Comparison of ENCODE assay signal across 9 mouse cellular contexts in genomic region chr9:42196552-42196951, GRCm38 (mm10).
DNase-seq lines count a peak whose midpoint lies in the region; ATAC-seq and TF ChIP-seq lines count a peak whose summit lies in the region.
"Had no signal": no experiment of that assay in that cellular context is flagged by ENCODE, and none has a peak within 500 bp of the region (broad histone marks: within the 10 kb centered on the region; RNA-seq: fewer than 3 reads in every experiment).

No protein-coding gene starts in this region.

- no peak overlapping the region for H3K4me3 ChIP-seq in ES-Bruce4 (ENCODE audit: low read depth, low read length)
- H3K4me3 ChIP-seq in intestine, embryonic 16.5 days (ENCODE audit: low read length), result no peak overlapping the region
- no peak overlapping the region for H3K4me3 ChIP-seq in lung, embryonic 15.5 days
- H3K4me3 ChIP-seq in hindbrain, embryonic 12.5 days, result no peak overlapping the region
- H3K4me3 ChIP-seq: heart, embryonic 13.5 days had no signal

- H3K27ac ChIP-seq in ES-Bruce4 (ENCODE audit: insufficient read depth, low read length), result peak overlapping the region; percentile 91
- H3K27ac ChIP-seq in intestine, embryonic 16.5 days (ENCODE audit: low read length), result peak overlapping the region; percentile 77
- H3K27ac ChIP-seq in lung, embryonic 15.5 days, result peak overlapping the region; percentile 55
- no peak overlapping the region for H3K27ac ChIP-seq in hindbrain, embryonic 12.5 days
- H3K27ac ChIP-seq: heart, embryonic 13.5 days had no signal

- TF ChIP-seq CTCF in ES-Bruce4 (IDR thresholded peaks at IDR 0.05; ENCODE audit: low read depth, low read length), result no peak

- TF ChIP-seq POLR2A in ES-Bruce4 (IDR thresholded peaks at IDR 0.05; ENCODE audit: insufficient read depth, low read length), result no peak

- H3K9me3 ChIP-seq in ES-Bruce4 (replicated peaks; ENCODE audit: control insufficient read depth, insufficient read depth, low read length, poor library complexity, severe bottlenecking), result no peaks in the 10 kb centered on the region
- no peaks in the 10 kb centered on the region for H3K9me3 ChIP-seq in intestine, embryonic 16.5 days (ENCODE audit: control insufficient read depth, low read length)
- no peaks in the 10 kb centered on the region for H3K9me3 ChIP-seq in lung, embryonic 15.5 days
- H3K9me3 ChIP-seq in hindbrain, embryonic 12.5 days (replicated peaks), result no peaks in the 10 kb centered on the region
- H3K9me3 ChIP-seq: heart, embryonic 13.5 days had no signal

- 39% methylated on average over 4 of the region's 4 CpGs for WGBS in intestine, embryonic 16.5 days
- WGBS in lung, embryonic 15.5 days, result 48% methylated on average over 4 of the region's 4 CpGs
- WGBS in hindbrain, embryonic 12.5 days, result 59% methylated on average over 4 of the region's 4 CpGs

- peak; percentile 96 for ATAC-seq in intestine, embryonic 16.5 days
- ATAC-seq in lung, embryonic 15.5 days (ENCODE audit: borderline replicate concordance, extremely low read depth, low FRiP score, low TSS enrichment), result peak; percentile 66; the same call in 1 of the 2 replicates
- no peak for ATAC-seq in hindbrain, embryonic 12.5 days (ENCODE audit: low FRiP score)

- no peaks in the 10 kb centered on the region for H3K27me3 ChIP-seq in ES-Bruce4 (ENCODE audit: control insufficient read depth, insufficient read depth, low read length, poor library complexity, severe bottlenecking)
- H3K27me3 ChIP-seq in intestine, embryonic 16.5 days (replicated peaks; ENCODE audit: control insufficient read depth, insufficient read depth, low read length), result no peaks in the 10 kb centered on the region
- no peaks in the 10 kb centered on the region for H3K27me3 ChIP-seq in lung, embryonic 15.5 days
- H3K27me3 ChIP-seq in hindbrain, embryonic 12.5 days, result 0 out of 2 replicates have a peak, but pooled peaks cover 2% of the 10 kb centered on the region

- no peaks in the 10 kb centered on the region for H3K36me3 ChIP-seq in ES-Bruce4 (ENCODE audit: control insufficient read depth, insufficient read depth, low read length, poor library complexity, severe bottlenecking)
- H3K36me3 ChIP-seq in intestine, embryonic 16.5 days (ENCODE audit: control insufficient read depth, insufficient read depth, low read length), result no peaks in the 10 kb centered on the region
- H3K36me3 ChIP-seq in lung, embryonic 15.5 days, result no peaks in the 10 kb centered on the region
- H3K36me3 ChIP-seq in hindbrain, embryonic 12.5 days, result no peaks in the 10 kb centered on the region
- H3K36me3 ChIP-seq: heart, embryonic 13.5 days had no signal

- no peak for TF ChIP-seq EP300 in ES-Bruce4 (IDR thresholded peaks at IDR 0.05; ENCODE audit: insufficient read depth, low read depth, low read length)

- DNase-seq in cerebellum, postnatal 10 days, result peak; percentile 55 to 63
- DNase-seq in cerebellum, adult 11 months, result no peak
- DNase-seq in thymus, adult 18-20 months, result no peak
- DNase-seq in thymus, postnatal 0 days (ENCODE audit: low spot score), result no peak

- H3K4me1 ChIP-seq in ES-Bruce4 (ENCODE audit: control insufficient read depth, insufficient read depth, low read length), result no peaks in the 10 kb centered on the region
- 0 out of 2 replicates have a peak, but pooled peaks cover 12% of the 10 kb centered on the region for H3K4me1 ChIP-seq in intestine, embryonic 16.5 days (ENCODE audit: control insufficient read depth, insufficient read depth, low read length)
- H3K4me1 ChIP-seq in lung, embryonic 15.5 days, result peaks cover 39% of the 10 kb centered on the region
- 0 out of 2 replicates have a peak, but pooled peaks cover 4% of the 10 kb centered on the region for H3K4me1 ChIP-seq in hindbrain, embryonic 12.5 days

- H3K4me2 ChIP-seq in intestine, embryonic 16.5 days (ENCODE audit: low read depth, low read length), result no peak overlapping the region; the same call in 1 of the 2 replicates
- no peak overlapping the region for H3K4me2 ChIP-seq in lung, embryonic 15.5 days
- no peak overlapping the region for H3K4me2 ChIP-seq in hindbrain, embryonic 12.5 days (replicated peaks)
- H3K4me2 ChIP-seq: heart, embryonic 13.5 days had no signal

- H3K9ac ChIP-seq in ES-Bruce4 (ENCODE audit: low read depth, poor library complexity, severe bottlenecking), result peak overlapping the region; percentile 79
- no peak overlapping the region for H3K9ac ChIP-seq in intestine, embryonic 16.5 days (ENCODE audit: low read depth, low read length)
- no peak overlapping the region for H3K9ac ChIP-seq in lung, embryonic 15.5 days
- no peak overlapping the region for H3K9ac ChIP-seq in hindbrain, embryonic 12.5 days
- H3K9ac ChIP-seq: heart, embryonic 13.5 days had no signal

Comparison
In these comparisons a context has a peak if more than half of its experiments do, and no peak if none do; other contexts are left out.
1. DNase-seq: peak in cerebellum, postnatal 10 days (2 of 2); none in cerebellum, adult 11 months (single experiment), thymus, adult 18-20 months (0 of 2) and thymus, postnatal 0 days (single experiment).